Mouse (Mus musculus) brown adipose tissue, adult 24 weeks (tissue): ENCODE measurements around the gene Txndc11. TPM values are rescaled to one million over a fixed set of nuclear protein-coding genes. Genes with fewer than 3 reads are reported as not detected.

Experiments
- H3K27ac ChIP-seq: fragments of 200-500 bp; replicated peaks from 2 replicates; pipeline ENCODE4 v1.5.1; 2012; ENCODE audit warnings: low read depth, mild to moderate bottlenecking, low read length
- H3K4me1 ChIP-seq: fragments of 200-500 bp; 2 replicates; pipeline ENCODE4 v1.6.1; 2012; ENCODE audit warnings: low read length, mixed read lengths; ENCODE audit not compliant: control insufficient read depth, insufficient read depth, insufficient read length
- H3K4me3 ChIP-seq: fragments of 200-500 bp; 2 replicates; pipeline ENCODE4 v1.5.1; 2012; ENCODE audit warnings: low read depth, mild to moderate bottlenecking, low read length, moderate library complexity; ENCODE audit not compliant: insufficient read depth
- polyA plus RNA-seq: library from polyadenylated mRNA; stranded (reverse); fragments of >200 nt; gene quantifications from 2 replicates; pipeline ENCODE4 v1.2.4, GENCODE M21; 2012; ENCODE audit not compliant: missing spikeins, insufficient read depth, insufficient read length

Txndc11 gene
- polyA plus RNA-seq, 1 experiment: 12.6 TPM

GRCm38 (mm10) chr16:11031320-11031719 is 103.1 kb downstream of the Txndc11 start:
- Histone ChIP-seq H3K27ac (no peak overlapping the region), H3K4me3 (no peak overlapping the region), H3K4me1 (no peaks in the 10 kb centered on the region)

- Histone ChIP-seq H3K27ac (no peak overlapping the region), H3K4me1 (no peaks in the 10 kb centered on the region), H3K4me3 (no peak overlapping the region)
Measured at GRCm38 (mm10) chr16:11030844-11031243, 103.6 kb downstream of the Txndc11 start.

GRCm38 (mm10) chr16:11028206-11028605 is 106.2 kb downstream of the Txndc11 start:
- H3K4me3 ChIP-seq: no peak overlapping the region
- no peaks in the 10 kb centered on the region for H3K4me1 ChIP-seq
- H3K27ac ChIP-seq: no peak overlapping the region

Other genes starting within 250 kb of the Txndc11 start
- 6.4 and 7.7 TPM in 2 replicates for gene Snn, start 73.7 kb downstream of the Txndc11 start, polyA plus RNA-seq
- gene Litaf, start 68.5 kb downstream of the Txndc11 start, polyA plus RNA-seq: 15.6 and 17.6 TPM in 2 replicates
- 21.5 and 24.2 TPM in 2 replicates for gene Zc3h7a, start 41.7 kb upstream of the Txndc11 start, polyA plus RNA-seq
- gene Rsl1d1, start 68.7 kb upstream of the Txndc11 start, polyA plus RNA-seq: 49.0 and 53.6 TPM in 2 replicates
- gene Gspt1, start 119.7 kb upstream of the Txndc11 start, polyA plus RNA-seq: 97.8 and 117 TPM in 2 replicates
- gene Tnfrsf17, start 179.2 kb upstream of the Txndc11 start, polyA plus RNA-seq: not detected in 2 replicates
- 1.7 and 3.6 TPM in 2 replicates for gene Snx29, start 188.3 kb upstream of the Txndc11 start, polyA plus RNA-seq